Mouse (Mus musculus): ENCODE results near the gene Ccnc.

Gene Ccnc

DNA sequence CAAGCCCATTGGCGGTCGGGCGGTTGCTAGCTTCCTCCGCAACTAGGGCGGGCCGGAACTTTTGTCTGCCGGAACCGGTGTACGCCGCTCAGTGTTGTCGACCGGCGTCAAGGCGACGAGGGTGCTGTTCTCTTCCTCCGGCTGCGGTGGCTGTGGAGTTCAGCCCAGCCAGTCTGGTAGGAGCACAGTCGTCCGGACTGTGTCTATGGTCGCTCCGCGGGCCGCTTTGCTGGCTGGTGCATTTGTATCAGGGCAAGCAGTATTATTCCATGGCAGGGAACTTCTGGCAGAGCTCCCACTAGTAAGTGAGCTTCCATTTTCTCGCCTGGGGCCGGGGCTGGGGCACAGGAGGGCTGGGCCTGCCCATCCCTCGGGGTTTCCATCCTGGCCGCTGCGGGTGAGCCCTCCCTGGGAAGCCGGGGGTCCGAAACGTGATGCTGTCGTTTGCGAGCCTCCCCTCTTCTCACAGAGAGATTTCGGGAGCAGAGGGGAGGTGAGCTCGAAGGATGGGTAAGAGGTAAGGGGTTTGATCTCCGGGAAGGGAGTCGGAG, at the start of gene Ccnc:
Gene Ccnc, plus strand, starts transcription at position 87 of the 551 bp plus-strand sequence.
- in situ Hi-C loops (cut with MboI; ENCODE audit: low sequenced_read_pairs) = no loop called here

DNA sequence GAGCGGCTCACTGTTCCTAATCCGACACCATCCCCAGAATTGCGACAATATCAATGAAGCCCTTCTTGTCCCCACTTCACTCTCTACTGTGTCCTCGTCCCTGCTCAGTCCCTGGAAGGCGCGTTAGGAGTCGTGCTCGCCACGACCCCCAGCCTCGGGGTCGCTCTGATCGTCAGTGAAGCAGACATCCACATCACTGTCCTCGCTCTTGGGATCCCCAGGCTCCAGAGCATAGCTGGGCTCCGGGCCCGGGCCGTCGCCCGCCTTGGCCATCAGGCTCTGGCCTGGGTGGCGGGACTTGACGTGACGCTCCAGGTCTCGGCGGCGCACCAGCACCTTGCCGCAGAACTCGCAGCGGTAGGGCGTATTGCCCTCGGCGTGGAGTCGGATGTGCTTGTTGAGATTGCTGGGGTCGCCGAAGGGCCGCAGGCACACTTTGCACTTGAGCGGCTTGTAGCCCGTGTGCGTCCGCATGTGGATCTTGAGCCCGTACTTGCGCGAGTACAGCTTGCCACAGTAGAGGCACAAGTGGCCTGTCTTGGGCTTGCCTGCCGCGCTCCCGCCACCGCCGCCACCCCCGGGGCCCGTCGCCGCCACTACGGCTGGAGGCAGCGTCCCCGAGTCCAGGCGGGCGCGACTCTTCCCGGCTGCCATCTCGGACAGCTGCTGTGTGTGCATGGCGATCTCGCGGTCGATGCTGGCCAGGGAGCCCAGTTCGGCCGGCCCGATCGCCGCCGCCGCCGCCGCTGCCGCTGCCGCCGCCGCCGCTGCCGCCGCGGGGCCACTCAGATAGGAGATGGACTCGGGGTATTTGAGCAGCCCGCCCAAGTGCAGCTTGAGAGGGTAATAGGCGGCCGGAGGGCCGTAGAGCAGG, 49.2 kb upstream of the Ccnc start:
- in situ Hi-C loops (cut with MboI; ENCODE audit: low sequenced_read_pairs) = no loop called here

DNA sequence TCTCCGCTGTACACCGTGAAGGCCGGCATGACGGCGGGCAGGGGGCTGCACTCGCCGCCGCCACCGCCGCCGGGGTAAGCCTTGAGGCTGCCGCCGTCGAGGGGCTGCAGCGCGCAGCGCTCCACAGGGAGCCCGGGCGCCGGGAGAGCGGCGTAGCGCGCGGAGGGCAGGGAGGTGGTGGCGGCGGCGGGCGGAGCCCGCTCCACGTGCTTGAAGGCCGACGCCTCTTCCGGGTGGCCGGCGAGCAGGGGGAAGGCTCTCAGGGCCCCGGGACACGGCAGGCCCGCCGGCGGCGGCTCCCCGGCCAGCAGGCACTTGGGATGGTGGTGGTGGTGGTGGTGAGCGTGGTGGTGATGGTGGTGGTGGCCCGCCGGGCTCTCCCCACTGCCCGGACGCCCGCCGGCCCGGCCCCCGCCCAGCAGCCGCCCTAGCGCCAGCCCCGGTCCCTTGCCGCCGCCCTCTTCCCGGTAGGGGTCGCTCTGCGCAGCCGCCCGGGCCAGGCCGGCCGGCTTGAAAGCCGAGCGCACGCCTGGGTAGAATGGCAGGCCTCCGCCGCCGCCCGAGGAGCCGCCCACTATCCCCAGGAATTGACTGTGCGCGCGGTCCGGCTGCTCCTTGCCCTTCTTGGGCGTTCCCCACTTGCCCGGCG, 48.4 kb upstream of the Ccnc start:
- in situ Hi-C loops (cut with MboI; ENCODE audit: low sequenced_read_pairs) = no loop called here

DNA sequence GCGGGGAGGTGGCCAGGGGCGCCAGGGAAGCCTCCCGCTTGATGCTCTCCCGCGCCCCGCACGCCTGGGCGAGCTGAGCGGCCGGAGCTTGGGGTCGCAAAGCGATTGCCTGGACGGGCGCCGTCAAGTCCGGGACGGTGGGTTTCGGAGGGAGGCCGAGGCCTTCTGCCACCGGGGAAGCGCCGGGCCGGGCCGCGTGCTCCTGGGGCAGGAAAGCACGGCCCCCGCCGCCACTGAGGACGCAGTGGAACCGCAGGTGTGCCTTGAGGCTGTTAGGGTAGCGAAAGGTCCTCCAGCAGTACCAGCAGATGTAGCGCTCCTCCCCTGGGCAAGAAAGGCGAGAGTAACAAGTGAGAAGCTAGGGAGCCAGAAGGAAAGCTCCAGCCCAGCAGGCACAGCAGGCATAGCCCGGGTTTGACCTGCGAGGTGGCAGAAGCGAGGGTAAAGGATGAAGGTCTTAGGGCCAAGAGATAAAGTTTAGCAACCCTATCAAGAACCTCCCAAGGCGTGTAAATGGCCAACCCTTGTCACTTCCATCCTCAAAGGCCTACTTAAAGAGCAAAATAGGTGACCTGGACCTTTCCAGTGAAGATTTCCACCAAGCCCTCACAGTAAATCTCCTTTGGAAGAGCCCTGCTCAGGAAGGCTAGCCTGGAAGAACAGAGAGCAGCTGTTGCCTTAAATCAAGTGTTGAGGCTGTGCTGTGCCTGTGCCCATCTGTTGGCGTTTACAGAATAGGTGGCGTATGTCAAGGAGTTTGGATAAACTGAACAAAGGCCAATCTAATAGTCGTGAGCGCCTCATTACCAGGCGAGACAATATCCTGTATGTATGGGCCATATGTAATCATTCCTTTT, 47.6 kb upstream of the Ccnc start:
- in situ Hi-C loops (cut with MboI; ENCODE audit: low sequenced_read_pairs) = no loop called here

DNA sequence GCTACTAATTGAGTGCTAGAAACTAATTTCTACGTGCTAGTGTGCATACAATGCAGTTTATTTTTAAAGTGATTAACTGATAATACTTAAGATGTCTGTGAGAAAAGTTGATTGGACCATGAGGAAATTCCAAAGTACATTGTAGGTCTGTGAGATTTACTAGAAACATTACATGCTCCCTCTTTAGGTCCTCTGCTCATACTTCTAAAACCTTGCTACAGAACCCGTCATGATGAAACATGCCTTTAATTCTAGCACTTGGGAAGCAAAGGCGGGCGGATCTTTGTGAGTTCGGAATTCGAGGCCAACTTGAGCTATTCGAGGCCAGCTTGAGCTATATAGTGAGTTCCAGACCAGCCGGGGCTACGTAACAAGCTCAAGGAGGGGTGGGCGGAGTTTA, 46.5 kb upstream of the Ccnc start:
- in situ Hi-C loops (cut with MboI; ENCODE audit: low sequenced_read_pairs) = no loop called here

DNA sequence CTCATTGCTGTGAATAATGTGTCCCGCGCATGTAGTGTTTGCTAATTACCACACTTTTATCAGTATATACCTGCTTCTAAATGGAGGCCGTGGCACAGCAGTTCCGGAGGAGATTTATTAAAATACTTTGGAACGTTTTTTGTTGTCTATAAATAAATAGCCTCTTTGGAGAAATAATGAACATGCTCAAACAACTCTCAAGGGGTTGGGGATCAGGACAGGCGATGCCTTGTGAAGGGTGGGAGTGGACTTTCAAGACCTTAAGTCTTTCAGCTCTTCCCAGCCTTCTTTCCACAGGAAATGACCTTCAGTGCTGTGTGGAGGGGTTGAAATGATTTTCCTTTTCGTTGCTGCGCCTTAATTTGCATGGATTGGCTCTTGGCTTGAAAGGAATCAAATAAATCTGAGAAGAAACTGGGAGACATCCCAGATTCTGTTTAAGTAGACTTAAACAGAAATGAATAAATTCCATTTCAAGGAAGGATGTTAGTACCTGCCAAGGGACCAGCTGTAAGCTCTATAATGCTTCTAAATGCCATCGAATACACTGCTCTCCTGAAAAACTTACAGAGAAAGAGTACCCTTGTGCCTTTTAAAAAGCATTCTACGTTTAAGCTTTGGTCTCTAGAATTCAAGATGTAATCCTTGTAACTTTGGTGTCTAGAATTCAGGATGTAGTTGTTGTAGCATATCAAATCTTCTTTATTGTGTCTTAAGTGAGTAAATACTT, 44.9 kb upstream of the Ccnc start:
- in situ Hi-C loops (cut with MboI; ENCODE audit: low sequenced_read_pairs) = no loop called here

DNA sequence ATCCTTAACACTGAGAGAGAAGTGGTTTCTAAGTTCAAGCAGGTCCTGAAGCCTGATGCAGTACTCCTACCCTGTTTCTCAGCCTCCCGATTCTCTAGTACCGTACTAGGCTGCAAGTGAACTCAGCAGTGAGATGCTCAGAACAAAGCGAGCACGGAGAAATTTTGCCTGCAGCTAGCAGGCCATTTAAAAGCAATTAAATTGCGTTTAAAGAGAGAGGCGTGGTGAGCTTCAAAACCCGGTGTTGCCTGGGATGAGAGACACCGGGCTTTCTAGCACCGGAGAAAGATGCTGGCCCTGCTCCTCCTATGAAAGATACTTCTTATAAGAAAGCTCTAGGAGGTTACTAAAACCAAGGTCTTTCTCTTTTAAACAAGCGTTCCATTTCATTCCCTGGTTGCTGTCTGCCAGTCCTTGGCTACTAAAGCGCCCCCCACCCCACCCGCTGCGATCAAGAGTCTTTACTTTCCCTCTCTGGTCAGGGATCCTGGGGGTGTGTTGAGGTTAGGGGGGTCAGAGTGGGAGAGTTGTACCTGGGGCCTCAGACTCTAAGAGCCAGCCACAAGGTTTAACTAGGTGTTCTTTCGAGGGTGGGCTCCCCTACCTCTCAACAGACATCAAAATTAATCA, 43.0 kb upstream of the Ccnc start:
- in situ Hi-C loops (cut with MboI; ENCODE audit: low sequenced_read_pairs) = no loop called here

DNA sequence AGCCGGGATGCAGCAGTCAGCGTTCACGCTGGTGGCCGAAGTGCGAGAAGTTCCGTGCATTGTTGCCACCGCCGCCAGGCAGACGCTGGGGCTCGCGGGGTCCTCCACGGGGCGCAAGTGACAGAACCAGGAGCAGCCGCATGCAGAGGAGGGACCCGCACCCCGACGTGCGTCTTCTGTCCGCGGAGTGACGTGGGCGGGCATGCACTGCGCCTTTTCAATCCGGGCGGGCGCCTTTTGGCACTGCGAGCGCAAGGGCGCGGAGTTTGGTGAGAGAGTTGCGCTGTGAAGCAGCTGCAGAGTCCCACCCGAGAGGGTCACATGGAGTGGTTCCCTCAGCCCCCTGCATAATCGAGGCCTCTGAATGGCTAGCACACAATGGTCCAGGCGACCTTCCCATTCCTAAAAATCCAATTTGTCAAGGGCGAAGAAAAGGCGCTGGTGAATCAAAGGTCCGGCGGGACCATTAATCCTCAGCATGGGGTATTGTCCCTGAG, 41.9 kb upstream of the Ccnc start, which contains the start of gene Prdm13:
Gene Prdm13, minus strand, starts transcription at position 369 of the 497 bp plus-strand sequence.
- in situ Hi-C loops (cut with MboI; ENCODE audit: low sequenced_read_pairs) = no loop called here

DNA sequence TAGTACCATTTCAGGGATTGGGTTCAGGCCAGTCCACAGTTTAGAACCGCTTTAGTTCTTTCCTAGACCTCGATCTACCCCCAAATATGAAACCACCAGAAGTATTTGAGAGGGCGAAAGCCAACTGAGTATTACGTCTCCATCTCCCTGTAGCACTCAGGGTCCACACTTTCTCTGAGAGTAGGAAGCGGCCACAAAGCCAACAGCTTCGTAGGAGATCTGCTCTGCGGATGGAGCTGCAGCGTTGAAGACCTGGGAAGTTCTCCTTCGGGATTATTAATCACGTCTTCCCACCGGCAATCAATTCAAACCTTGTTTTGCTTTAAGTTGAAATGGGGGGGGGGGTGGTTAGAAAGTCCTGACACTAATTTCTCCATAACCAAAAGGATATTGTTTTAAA, 41.1 kb upstream of the Ccnc start:
- in situ Hi-C loops (cut with MboI; ENCODE audit: low sequenced_read_pairs) = no loop called here

DNA sequence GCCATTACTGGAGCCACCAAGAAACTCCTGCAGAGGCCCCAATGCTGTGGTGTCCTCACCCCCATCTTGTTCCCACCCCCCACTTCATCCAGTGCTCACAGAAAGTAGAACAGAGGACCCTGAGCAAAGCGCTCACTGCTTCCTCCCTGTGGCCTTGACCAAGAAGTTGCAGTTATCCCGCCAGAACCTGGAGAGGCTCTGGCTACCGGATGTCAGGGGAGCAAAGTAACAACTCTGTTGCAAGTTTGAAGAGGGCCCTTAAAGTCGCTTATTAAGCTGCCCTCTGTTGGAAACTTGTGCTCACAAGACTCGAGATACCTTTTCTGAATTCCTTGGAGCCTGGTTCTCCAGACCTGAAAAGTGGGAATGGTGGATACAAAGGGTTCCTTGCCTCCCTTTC, 40.6 kb upstream of the Ccnc start:
- in situ Hi-C loops (cut with MboI; ENCODE audit: low sequenced_read_pairs) = no loop called here

DNA sequence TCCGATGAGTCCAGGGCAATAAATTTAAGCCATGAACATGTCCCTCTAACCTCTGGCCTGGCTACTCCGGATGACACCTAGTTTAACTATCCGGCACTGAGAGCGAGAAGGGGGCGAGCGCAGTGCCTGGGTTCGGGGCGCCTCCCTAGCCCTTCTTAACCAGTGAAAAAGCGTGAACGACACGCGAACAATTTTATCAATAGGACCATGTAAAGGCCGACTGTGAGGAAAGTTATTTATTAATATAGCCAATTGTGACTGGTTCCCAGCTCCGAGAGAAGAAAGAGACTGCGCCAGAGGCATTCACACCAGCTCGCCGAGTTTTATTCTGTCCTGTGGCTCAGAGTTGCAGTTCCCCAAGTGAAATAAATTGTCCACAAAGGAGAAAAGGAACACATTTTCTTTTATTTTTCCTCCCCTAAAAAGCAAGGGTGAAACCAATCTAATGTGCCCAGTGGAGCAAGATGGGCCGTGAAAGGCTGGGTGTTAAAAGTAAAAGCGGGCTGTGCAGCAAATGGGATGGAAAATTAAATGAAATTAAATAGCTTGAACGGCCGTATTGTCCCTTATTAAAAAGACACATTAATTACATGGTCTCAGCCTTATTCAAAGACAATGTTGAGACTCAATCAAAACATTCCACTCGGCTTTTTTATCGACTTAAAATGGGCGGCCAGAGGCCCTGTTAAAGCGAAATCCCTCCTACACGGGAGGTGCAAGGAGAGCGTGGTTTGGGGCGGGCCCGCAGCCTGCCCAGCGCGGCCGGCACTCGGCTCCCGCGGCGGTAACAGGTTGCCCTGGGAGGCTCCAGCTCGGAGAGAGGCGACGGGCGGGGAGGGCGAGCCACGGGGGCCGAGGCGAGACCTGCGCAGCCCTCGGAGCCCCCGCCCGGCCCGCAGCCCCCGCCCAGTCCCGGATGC, 39.5 kb upstream of the Ccnc start:
- in situ Hi-C loops (cut with MboI; ENCODE audit: low sequenced_read_pairs) = no loop called here

DNA sequence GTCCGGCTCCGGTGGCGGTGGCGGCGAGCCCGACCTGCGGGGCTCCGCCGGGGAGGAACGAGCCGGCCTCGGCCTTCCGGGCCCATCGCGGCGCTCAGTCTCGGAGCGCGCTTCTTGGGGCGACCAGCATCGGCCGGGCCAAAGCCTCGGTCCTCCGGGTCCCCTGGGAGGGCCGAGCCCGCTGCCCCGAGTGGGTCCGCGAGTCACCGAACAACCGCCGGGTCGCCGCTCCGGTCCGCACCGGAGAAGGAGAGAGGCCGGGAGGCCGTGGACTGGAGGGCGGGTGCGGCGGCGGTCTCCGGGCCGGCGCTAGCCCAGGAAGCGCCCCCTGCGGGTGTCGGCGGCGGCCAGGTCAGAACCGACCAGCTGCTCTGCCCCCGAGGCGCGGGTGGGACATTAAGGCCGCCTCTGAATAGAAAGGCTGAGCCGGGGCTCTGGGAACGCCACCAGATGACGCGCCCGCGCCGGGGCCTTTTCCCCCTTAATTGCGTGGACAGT, 38.7 kb upstream of the Ccnc start:
- in situ Hi-C loops (cut with MboI; ENCODE audit: low sequenced_read_pairs) = no loop called here

DNA sequence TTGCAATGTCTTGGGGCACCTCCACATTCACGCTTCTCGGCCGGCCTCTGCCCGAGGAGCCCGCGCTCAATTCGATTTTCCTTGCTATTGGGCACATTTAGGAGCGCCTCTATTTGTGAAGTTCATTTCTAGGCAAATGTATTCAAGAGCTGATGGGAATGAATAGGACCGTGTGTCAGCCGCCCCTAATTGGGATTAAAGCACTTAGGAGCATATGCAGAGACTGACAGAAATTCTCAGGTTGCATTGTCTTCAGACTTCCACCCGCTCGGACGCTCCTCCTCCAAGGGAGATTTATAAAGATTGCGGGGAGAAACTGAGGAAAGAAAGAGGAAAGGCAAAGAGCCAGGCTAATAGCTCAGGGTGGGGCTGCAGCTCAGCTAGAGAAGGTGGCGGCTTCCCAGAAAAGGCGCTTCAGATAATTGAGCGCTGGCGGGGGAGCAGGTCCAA, 38.0 kb upstream of the Ccnc start:
- in situ Hi-C loops (cut with MboI; ENCODE audit: low sequenced_read_pairs) = no loop called here

DNA sequence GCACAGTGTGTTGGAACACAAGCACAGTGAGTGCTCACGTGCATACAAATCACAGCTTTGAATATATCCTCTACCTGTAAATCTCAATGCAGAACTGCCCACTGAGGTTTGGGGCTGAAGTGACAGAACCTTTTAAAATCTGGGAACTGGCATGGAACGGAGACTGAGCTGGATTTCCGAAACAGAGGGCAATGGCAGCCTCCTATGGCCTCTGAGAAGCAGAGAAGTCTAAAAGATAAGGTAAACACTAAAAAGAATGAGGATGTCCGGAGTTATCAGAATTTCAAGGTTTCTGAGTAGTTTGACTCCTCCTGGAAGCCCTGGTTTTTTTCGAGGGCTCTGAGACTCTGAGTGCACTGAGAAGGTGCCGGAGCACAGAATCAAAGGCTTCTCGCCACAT, 37.3 kb upstream of the Ccnc start:
- in situ Hi-C loops (cut with MboI; ENCODE audit: low sequenced_read_pairs) = loop anchor here (10.0 kb wide), 1 partner anchor 155 kb away; no protein-coding TSS in a partner anchor

DNA sequence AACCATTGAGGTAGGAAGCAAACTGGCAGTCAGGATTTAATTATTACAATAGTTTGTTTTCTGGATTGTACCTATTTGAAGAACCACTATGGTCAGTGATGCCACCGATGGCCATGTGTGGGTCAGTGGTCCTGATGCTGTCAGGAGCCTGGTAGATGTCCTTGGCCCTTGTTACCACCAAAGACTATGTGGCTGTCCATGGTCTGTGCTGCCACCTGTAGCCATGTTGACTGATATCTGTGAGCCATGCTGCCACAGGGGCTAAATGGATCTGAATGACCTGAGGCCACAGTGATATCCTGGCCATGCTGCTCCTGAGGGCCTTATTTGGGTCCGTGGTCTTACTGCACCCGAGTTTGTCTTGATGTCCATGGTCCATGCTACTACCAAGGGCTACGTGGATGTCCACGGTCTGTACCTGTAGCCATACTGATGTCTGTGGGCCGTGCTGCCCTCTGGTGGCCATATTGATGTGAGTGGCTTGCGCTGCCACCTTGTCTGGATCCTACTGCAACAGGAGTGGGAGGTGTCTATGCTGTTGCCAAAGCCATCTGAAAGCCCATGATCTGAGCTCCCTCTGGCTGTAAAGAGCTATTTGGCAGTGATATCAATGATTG, 31.8 kb upstream of the Ccnc start:
- in situ Hi-C loops (cut with MboI; ENCODE audit: low sequenced_read_pairs) = loop anchor here (10.0 kb wide), 1 partner anchor 161 kb away; no protein-coding TSS in a partner anchor

DNA sequence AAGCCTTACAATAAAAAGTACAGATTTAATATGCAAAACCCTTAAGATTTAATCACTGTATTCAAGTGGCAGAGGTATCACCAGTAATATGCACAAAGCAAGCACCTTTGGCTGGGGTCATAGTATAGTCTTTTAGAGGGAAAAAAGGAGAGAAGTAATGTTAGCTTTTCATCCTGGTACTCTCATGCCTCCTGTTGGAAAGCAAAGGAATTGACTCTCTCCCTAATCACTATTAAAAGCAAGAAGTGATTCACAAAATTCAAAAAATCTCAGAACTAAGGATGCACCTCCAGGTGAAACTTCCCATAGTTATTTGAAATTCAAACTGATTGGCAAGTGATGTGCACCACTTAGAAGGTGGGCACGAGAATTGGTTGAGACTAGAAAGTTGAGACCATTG, 22.5 kb upstream of the Ccnc start:
- in situ Hi-C loops (cut with MboI; ENCODE audit: low sequenced_read_pairs) = no loop called here

DNA sequence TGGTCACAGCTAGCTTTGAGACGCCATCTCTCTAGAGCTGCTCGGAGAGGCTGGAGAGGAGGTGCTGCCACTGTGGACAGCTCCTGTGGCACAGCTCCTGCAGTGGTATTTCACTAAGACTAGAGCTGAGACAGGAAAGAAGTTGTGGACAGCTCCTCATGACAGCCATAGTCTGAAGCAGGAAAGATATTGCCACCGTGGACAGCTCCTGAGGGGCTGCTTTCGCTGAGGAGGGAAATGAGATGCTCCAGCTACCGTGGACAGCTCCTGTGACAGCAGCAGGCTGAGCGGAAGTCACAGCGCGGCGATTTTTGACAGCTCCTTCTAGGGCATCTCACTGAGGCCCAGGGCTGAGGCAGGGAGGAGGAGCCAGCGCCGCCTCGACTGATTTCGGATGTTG, 15.4 kb upstream of the Ccnc start:
- in situ Hi-C loops (cut with MboI; ENCODE audit: low sequenced_read_pairs) = no loop called here

Data from CH12F3 (cell line).